Mouse (Mus musculus) brown adipose tissue, adult 24 weeks (tissue): ENCODE results near the gene Snapc3. TPM values are rescaled to one million over a fixed set of nuclear protein-coding genes. Genes with fewer than 3 reads are reported as not detected.
"Not testable (repeated sequence)": the region's sequence is repeated elsewhere in the genome, so short reads cannot be mapped to it uniquely, and the experiment has no call there.

Experiments used
- H3K27ac ChIP-seq: fragments of 200-500 bp; replicated peaks from 2 replicates; pipeline ENCODE4 v1.5.1; 2012; ENCODE audit warnings: low read depth, mild to moderate bottlenecking, low read length
- H3K4me1 ChIP-seq: fragments of 200-500 bp; 2 replicates; pipeline ENCODE4 v1.6.1; 2012; ENCODE audit warnings: low read length, mixed read lengths; ENCODE audit not compliant: control insufficient read depth, insufficient read depth, insufficient read length
- H3K4me3 ChIP-seq: fragments of 200-500 bp; 2 replicates; pipeline ENCODE4 v1.5.1; 2012; ENCODE audit warnings: low read depth, mild to moderate bottlenecking, low read length, moderate library complexity; ENCODE audit not compliant: insufficient read depth
- polyA plus RNA-seq: library from polyadenylated mRNA; stranded (reverse); fragments of >200 nt; gene quantifications from 2 replicates; pipeline ENCODE4 v1.2.4, GENCODE M21; 2012; ENCODE audit not compliant: missing spikeins, insufficient read depth, insufficient read length

Snapc3 gene
- polyA plus RNA-seq, 1 experiment: 9.6 TPM

DNA sequence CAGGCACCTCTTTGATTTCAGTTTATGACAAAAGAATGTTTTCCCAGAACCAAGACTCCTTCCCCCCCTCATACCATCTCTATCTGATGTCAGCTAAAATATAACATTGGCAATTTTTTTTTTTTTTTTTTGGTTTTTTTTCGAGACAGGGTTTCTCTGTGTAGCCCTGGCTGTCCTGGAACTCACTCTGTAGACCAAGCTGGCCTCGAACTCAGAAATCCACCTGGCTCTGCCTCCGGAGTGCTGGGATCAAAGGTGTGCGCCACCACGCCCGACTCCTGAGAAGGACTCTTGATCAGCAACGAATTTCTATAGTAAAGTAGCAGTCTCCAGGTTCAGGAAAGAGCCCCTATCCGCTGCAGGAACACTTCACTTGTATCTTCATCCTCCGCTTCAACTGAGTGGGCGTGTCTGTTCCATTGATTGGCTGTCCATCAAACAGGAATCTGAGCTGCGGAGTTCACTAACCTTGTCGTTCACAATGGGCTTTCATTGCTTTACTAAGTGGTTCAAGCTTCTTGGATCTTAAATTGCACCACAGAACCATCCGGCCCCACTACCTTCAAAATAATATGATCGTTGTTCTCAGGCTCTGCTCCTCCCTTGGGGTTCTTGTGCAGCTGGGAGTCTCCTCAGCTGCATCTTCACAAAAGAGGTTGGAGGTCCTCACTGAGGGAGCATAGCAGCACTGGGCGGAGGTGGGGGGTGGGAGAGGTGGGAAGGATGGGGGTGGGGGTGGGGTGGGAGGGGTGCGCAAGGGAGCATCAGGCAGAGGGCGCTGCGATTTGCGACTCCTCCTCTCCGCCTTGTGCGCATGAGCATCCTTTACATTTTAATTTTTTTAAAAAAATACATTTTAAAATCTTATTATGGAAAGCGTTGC lies 82.9 kb downstream of the Snapc3 start:
- Histone ChIP-seq H3K4me1 (peaks cover 2% of the 10 kb centered on the region; the same call in 1 of the 2 replicates), H3K4me3 (no peak overlapping the region)

DNA sequence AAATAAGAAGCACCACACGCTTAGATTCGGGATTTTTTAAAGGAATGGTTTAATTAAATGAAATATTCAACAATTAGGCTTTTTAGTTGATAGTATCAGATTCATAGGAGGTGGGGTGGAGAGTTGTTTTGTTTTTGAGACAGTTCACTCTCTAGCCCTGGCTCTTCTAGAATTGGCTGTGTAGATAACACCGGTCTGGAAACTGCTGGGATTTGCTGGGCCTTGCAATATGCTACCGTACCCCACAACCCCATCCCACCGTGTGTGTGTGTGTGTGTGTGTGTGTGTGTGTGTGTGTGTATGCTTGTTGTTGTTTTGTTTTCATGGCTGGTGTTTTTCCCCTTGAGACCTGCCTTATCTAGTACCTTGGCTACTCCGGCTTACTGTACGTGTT lies 83.5 kb downstream of the Snapc3 start:
- H3K4me1 ChIP-seq: peaks cover 2% of the 10 kb centered on the region; the same call in 1 of the 2 replicates
- no peak overlapping the region for H3K27ac ChIP-seq
- H3K4me3 ChIP-seq: no peak overlapping the region

More for the DNA sequence above, 82.9 kb downstream of the Snapc3 start:
- no peak overlapping the region for H3K27ac ChIP-seq

DNA sequence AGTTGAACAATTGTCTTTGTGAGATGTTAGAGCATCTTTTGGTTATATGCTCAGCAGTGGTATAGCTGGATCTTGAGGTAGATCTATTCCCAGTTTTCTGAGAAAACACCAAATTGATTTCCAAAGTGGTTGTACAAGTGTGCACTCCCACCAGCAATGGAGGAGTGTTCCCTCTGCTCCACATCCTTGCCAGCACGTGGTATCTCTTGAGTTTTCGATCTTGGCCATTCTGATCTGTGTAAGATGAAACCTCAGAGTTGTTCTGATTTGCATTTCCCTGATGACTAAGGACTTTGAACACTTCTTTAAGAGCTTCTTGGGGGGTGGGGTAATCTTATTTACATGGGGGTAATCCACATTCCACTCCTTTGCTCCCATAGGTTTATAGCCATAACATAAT lies 92.1 kb downstream of the Snapc3 start:
- Histone ChIP-seq H3K4me1 (no peaks in the 10 kb centered on the region), H3K27ac (no peak overlapping the region), H3K4me3 (no peak overlapping the region)

DNA sequence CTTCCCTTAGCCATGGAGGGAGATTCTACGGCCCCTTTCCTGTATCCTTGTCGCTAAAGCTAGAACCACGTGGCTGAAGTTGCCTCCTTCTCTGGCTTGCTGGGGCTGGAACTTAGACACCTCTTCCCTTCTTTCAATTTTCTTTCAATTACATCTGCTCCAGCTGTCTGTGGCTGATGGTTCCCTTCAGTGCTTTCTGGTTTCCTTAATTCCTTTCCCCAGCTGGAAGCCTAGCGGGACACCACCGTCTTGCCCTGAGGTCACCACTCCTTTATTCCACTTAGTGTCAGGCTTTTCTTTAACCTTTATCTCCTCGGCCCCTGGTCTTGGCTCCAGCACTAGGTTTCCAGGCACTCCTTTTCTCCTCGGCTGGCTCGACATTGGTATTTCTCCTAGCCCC lies 93.6 kb downstream of the Snapc3 start:
- Histone ChIP-seq H3K4me3 (no peak overlapping the region), H3K4me1 (no peaks in the 10 kb centered on the region), H3K27ac (no peak overlapping the region)

DNA sequence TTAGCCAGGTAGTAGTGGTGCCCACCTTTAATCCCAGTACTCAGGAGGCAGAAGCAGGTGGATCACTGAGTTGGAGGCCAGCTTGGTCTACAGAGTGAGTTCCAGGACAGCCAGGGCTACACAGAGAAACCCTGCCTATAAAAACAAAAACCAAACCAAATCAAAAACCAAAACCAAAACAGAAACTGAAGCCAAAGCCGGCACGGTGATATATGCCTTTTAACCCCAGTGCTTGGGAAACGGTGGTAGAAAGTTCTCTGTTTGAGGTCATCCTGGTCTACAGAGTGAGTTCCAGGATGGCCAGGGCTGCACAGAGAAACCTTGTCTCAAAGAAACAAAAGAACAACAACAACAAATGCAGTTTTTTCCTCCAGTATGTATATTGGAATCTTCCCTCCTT lies 94.7 kb downstream of the Snapc3 start:
- H3K4me3 ChIP-seq: no peak overlapping the region
- no peaks in the 10 kb centered on the region for H3K4me1 ChIP-seq
- no peak overlapping the region for H3K27ac ChIP-seq

DNA sequence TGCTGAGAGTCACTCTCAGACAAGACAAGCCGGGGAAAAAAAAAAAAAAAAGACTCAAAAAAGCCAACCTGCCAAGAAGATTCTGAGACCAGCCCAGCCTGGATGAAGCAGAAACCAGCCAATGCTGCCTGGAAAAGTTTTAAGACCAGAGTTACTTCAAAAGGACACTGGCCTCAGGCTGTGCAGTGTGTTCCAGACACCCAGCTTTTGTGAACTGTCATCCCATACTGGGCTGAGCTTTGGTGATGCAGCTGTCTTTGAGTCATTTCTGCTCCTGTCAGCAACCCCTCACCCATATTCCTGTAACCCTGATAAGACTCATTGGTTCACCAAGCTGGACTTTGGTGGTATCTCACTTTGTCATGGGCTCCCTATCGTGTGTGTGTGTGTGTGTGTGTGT lies 95.1 kb downstream of the Snapc3 start:
- no peaks in the 10 kb centered on the region for H3K4me1 ChIP-seq
- no peak overlapping the region for H3K27ac ChIP-seq
- H3K4me3 ChIP-seq: no peak overlapping the region

DNA sequence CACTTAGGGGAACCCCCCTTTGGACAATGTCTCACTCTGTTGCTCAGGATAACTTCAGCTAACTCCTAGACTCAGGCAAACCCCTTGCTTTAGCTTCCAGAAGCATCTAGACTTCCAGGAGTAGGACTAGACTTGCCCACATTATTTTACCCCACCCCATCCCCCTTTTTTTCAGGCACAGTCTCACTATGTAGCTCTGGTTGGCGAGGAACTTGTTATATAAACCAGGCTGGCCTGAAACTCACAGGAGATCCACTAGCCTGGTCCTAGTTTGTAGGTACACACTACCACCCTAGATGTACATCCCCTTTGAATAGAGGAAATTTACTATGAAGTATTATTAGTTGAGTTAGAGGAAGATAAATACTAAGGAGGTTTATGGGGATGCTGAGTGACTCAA lies 96.7 kb downstream of the Snapc3 start:
- Histone ChIP-seq H3K4me1 (no peaks in the 10 kb centered on the region), H3K4me3 (no peak overlapping the region), H3K27ac (no peak overlapping the region)

DNA sequence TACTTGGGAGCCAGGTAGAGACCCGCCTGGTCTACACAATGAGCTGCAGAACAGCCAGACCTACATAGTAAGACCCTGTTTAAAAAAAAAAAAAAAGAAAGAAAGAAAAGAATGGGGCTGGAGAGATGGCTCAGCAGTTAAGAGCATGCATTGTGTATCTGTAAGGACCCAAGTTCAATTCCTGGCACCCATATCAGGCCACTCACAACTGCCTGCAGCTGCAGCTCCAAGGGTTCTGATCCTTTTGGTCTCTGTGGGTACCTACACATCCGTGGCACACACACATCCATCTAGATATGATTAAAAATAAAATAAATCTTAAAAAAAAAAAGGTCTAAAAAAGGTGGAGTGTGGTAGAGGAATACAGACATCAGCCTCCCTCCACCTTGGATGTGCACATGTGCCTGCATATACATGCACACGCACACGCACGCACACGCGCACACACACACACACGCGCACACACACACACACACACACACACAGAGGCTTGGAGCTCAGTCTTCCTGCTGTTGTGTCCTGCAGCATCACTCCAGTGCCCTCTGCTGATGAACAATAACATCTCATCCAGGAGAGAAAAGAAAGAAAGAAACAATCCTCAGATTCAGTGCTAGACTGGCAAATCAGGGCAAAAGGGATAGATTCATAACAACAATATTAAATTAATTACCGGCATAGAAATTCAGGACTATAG lies 97.6 kb downstream of the Snapc3 start:
- H3K4me1 ChIP-seq: no peaks in the 10 kb centered on the region
- no peak overlapping the region for H3K27ac ChIP-seq
- no peak overlapping the region for H3K4me3 ChIP-seq

DNA sequence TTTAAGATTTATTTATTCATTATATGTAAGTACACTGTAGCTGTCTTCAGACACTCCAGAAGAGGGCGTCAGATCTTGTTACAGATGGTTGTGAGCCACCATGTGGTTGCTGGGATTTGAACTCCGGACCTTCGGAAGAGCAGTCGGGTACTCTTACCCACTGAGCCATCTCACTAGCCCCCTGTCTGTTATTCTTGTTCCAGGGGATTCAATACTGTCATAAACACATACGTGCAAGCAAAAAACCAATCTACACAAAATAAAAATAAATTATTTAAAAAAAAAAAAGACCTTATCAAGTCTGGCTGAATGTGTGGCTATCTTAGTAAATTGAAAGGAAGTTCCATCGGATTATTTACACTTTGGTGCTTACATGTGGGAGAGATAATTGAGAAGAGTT lies 98.6 kb downstream of the Snapc3 start:
- H3K27ac ChIP-seq, H3K4me3 ChIP-seq, H3K4me1 ChIP-seq: not testable (repeated sequence)

Other genes starting within 250 kb of the Snapc3 start
- 3.6 and 5.5 TPM in 2 replicates for gene Ttc39b, start 93.5 kb upstream of the Snapc3 start, polyA plus RNA-seq
- 9.0 and 14.9 TPM in 2 replicates for gene Psip1, start 68.7 kb downstream of the Snapc3 start, polyA plus RNA-seq
- gene Ccdc171, start 107.8 kb downstream of the Snapc3 start, polyA plus RNA-seq: 0.71 and 1.6 TPM in 2 replicates